Mouse (Mus musculus) T-helper 1 cell (primary cell): ENCODE measurements around the gene Fbrs.
"Not testable (repeated sequence)": the region's sequence is repeated elsewhere in the genome, so short reads cannot be mapped to it uniquely, and the experiment has no call there.

Experiments
- in situ Hi-C: fragments of 300-600 bp; cut with MboI, MseI; formaldehyde crosslinking; loops from one replicate; pipeline ENCODE4 v1.15.1; 2025; ENCODE audit warnings: high pct_unique_total_duplicates

The Fbrs gene

GRCm38 (mm10) chr7:127478635-127479317 is at the start of gene Fbrs:
Gene Fbrs, plus strand, starts transcription at chr7:127479199.
- in situ Hi-C loops, result no loop called here

GRCm38 (mm10) chr7:127435206-127435605 is 43.8 kb upstream of the Fbrs start:
- in situ Hi-C loops, result no loop called here

GRCm38 (mm10) chr7:127437724-127438123 is 41.3 kb upstream of the Fbrs start:
- in situ Hi-C loops, result no loop called here

GRCm38 (mm10) chr7:127443976-127444375 is 35.0 kb upstream of the Fbrs start:
- in situ Hi-C loops, result no loop called here

- in situ Hi-C loops, result no loop called here
Measured at GRCm38 (mm10) chr7:127448521-127449300, 30.3 kb upstream of the Fbrs start, which contains the start of gene Zfp689. Gene Zfp689, minus strand, starts transcription at chr7:127449158.

GRCm38 (mm10) chr7:127449966-127450365 is 29.0 kb upstream of the Fbrs start:
- in situ Hi-C loops, result no loop called here

- in situ Hi-C loops, result no loop called here
Measured at GRCm38 (mm10) chr7:127453056-127453455, 25.9 kb upstream of the Fbrs start.

GRCm38 (mm10) chr7:127454905-127455304 is 24.1 kb upstream of the Fbrs start:
- in situ Hi-C loops, result loop anchor here (5.0 kb wide), 1 partner anchor 38 kb away; no protein-coding TSS in a partner anchor

GRCm38 (mm10) chr7:127458371-127459122 is 20.5 kb upstream of the Fbrs start:
- in situ Hi-C loops, result loop anchor here (5.0 kb wide), 1 partner anchor 41 kb away; no protein-coding TSS in a partner anchor

- in situ Hi-C loops, result loop anchor here (5.0 kb wide), 1 partner anchor 42 kb away; no protein-coding TSS in a partner anchor
Measured at GRCm38 (mm10) chr7:127459311-127459710, 19.7 kb upstream of the Fbrs start, which contains the start of gene Prr14. Gene Prr14, plus strand, starts transcription at chr7:127459611.

- in situ Hi-C loops, result no loop called here
Measured at GRCm38 (mm10) chr7:127465191-127465590, 13.8 kb upstream of the Fbrs start.

GRCm38 (mm10) chr7:127465670-127466069 is 13.3 kb upstream of the Fbrs start:
- in situ Hi-C loops, result not testable (repeated sequence)

GRCm38 (mm10) chr7:127466606-127467005 is 12.4 kb upstream of the Fbrs start:
- in situ Hi-C loops, result no loop called here

- in situ Hi-C loops, result no loop called here
Measured at GRCm38 (mm10) chr7:127470011-127470715, 8.8 kb upstream of the Fbrs start.

GRCm38 (mm10) chr7:127470743-127471645 is 8.0 kb upstream of the Fbrs start:
- in situ Hi-C loops, result no loop called here

GRCm38 (mm10) chr7:127471646-127472010 is 7.4 kb upstream of the Fbrs start:
- in situ Hi-C loops, result no loop called here

GRCm38 (mm10) chr7:127472060-127472459 is 6.9 kb upstream of the Fbrs start:
- in situ Hi-C loops, result no loop called here

- in situ Hi-C loops, result no loop called here
Measured at GRCm38 (mm10) chr7:127473705-127474104, 5.3 kb upstream of the Fbrs start.

GRCm38 (mm10) chr7:127474378-127475070 is 4.5 kb upstream of the Fbrs start:
- in situ Hi-C loops, result no loop called here
